Mouse (Mus musculus) G1E-ER4 (cell line): ENCODE measurements around the gene Rsl1d1. TPM values are rescaled to one million over a fixed set of nuclear protein-coding genes. Genes with fewer than 3 reads are reported as not detected.

Source experiments
- GATA1 ChIP-seq: IDR thresholded peaks from one replicate; pipeline ENCODE4 v1.8.0; 2012; ENCODE audit warnings: low read length, inconsistent platforms
- polyA plus RNA-seq: library from polyadenylated mRNA; stranded (reverse); fragments of >175 nt; gene quantifications from 2 replicates; pipeline ENCODE4 v1.2.3, GENCODE M21; 2012

Rsl1d1 gene
- polyA plus RNA-seq, 1 experiment, result 13.3 TPM

GRCm38 (mm10) chr16:11175489-11176207 is 27.5 kb downstream of the Rsl1d1 start:
- no peak for TF ChIP-seq GATA1

GRCm38 (mm10) chr16:11175100-11175488 is 28.0 kb downstream of the Rsl1d1 start:
- TF ChIP-seq GATA1, result no peak

- TF ChIP-seq GATA1, result no peak
Observed at GRCm38 (mm10) chr16:11174671-11175081, 28.5 kb downstream of the Rsl1d1 start.

- TF ChIP-seq GATA1, result no peak
Observed at GRCm38 (mm10) chr16:11171679-11172078, 31.5 kb downstream of the Rsl1d1 start.

- TF ChIP-seq GATA1, result no peak
Observed at GRCm38 (mm10) chr16:11166431-11166830, 36.7 kb downstream of the Rsl1d1 start.

GRCm38 (mm10) chr16:11164695-11165255 is 38.4 kb downstream of the Rsl1d1 start:
- TF ChIP-seq GATA1, result no peak

GRCm38 (mm10) chr16:11154500-11154899 is 48.6 kb downstream of the Rsl1d1 start:
- TF ChIP-seq GATA1, result no peak

Other genes starting within 250 kb of the Rsl1d1 start
- gene Snn, start 142.4 kb downstream of the Rsl1d1 start, polyA plus RNA-seq, result 0.10 and 0.18 TPM in 2 replicates
- gene Litaf, start 137.2 kb downstream of the Rsl1d1 start, polyA plus RNA-seq, result 0.10 and 1.1 TPM in 2 replicates
- 18.9 and 23.1 TPM in 2 replicates for gene Txndc11, start 68.7 kb downstream of the Rsl1d1 start, polyA plus RNA-seq
- 6.7 and 7.7 TPM in 2 replicates for gene Zc3h7a, start 26.9 kb downstream of the Rsl1d1 start, polyA plus RNA-seq
- 259 and 311 TPM in 2 replicates for gene Gspt1, start 51.0 kb upstream of the Rsl1d1 start, polyA plus RNA-seq
- not detected in 2 replicates for gene Tnfrsf17, start 110.5 kb upstream of the Rsl1d1 start, polyA plus RNA-seq
- 3.7 TPM in 2 replicates for gene Snx29, start 119.6 kb upstream of the Rsl1d1 start, polyA plus RNA-seq